Mouse (Mus musculus): ENCODE results near the gene Hivep1. TPM values are rescaled to one million over a fixed set of nuclear protein-coding genes. Genes with fewer than 3 reads are reported as not detected.

Hivep1 gene
- total and polyA plus RNA-seq, 2 experiments from 2014 or later, result 16.6 to 26.7 TPM

DNA sequence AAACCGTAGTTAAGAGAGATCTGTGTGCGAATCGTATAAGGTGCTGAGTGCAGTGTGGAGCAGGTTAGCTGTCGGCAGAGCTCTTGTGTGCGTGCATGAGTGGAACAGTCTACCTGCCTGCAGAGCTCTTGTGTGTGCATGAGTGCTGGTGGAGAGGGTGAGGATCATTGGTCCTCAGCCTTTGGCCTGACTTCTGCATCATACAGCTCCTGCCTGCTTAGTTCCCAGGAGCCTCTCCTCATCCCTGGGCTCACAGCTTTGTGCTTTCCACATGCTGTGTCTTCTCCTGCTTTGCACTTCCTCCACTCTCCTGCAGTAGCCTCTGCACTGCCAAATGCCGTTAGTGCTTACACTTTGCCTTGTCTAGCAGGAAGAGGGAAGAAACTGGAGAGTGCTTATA lies 60.2 kb downstream of the Hivep1 start:
- Histone ChIP-seq H3K4me3 (ENCODE audit: low read depth, low read length) (no peak overlapping the region), H3K4me1 (ENCODE audit: insufficient read depth) (no peaks in the 10 kb centered on the region), H3K36me3 (ENCODE audit: insufficient read depth) (no peaks in the 10 kb centered on the region), H3K27ac (ENCODE audit: low read depth, low read length) (no peak overlapping the region), H3K27me3 (ENCODE audit: insufficient read depth, low read length) (no peaks in the 10 kb centered on the region), H3K9me3 (ENCODE audit: low read length) (no peaks in the 10 kb centered on the region), H3K4me2 (ENCODE audit: low read depth) (no peak overlapping the region), H3K9ac (no peak overlapping the region)
- TF ChIP-seq CTCF (IDR thresholded peaks at IDR 0.05; ENCODE audit: low read depth), result no peak
- no peak for DNase-seq
- no peak for ATAC-seq
- WGBS, result 83% methylated on average over 6 of the region's 6 CpGs

DNA sequence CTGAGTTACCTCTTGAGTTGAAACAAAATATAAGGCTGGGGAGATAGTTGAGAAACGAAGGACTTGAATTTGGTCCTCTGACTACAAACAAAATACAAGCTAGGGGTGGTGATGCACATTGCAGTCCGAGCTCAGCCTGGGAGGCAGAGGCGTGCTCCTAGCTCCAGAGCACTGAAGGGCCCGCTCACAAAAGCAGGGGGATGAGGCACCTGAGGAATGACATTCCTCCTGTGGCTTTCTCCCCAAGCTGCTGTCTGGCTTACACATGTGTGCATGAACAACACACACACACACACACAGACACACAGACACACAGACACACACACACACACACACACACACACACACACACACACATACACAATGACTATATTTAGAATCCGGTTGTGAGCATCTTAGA lies 60.9 kb downstream of the Hivep1 start:
- no peak for TF ChIP-seq CTCF (IDR thresholded peaks at IDR 0.05; ENCODE audit: low read depth)
- H3K27me3 ChIP-seq (ENCODE audit: insufficient read depth, low read length), result no peaks in the 10 kb centered on the region
- H3K4me1 ChIP-seq (ENCODE audit: insufficient read depth), result no peaks in the 10 kb centered on the region
- no peak overlapping the region for H3K4me3 ChIP-seq (ENCODE audit: low read depth, low read length)
- no peak overlapping the region for H3K9ac ChIP-seq
- WGBS, result 74% methylated on average over 5 of the region's 5 CpGs
- ATAC-seq (no peak), DNase-seq (no peak)
- no peaks in the 10 kb centered on the region for H3K9me3 ChIP-seq (ENCODE audit: low read length)
- H3K27ac ChIP-seq (ENCODE audit: low read depth, low read length), result no peak overlapping the region
- no peaks in the 10 kb centered on the region for H3K36me3 ChIP-seq (ENCODE audit: insufficient read depth)
- H3K4me2 ChIP-seq (ENCODE audit: low read depth), result no peak overlapping the region

DNA sequence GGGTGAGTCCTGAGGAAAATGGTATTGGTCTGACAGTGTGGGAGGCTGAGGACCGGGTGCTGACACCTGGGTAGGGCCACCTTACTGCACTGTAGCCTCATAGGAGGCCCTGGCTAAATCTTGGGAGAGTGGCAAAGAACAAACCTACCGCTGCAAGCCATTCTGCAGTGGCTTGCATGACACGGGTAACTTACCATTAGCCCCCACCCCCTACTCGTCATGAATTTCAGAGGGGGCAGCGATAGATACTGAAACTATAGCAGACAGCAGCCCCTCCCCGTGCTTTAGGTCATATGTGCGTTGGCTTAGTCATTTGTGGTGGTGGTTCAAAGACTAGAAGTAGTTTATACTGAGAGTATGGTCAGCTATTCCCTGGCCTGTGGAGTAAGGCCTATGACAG lies 61.8 kb downstream of the Hivep1 start:
- ATAC-seq, result no peak
- H3K9ac ChIP-seq, result no peak overlapping the region
- no peaks in the 10 kb centered on the region for H3K36me3 ChIP-seq (ENCODE audit: insufficient read depth)
- DNase-seq, result no peak
- TF ChIP-seq CTCF (IDR thresholded peaks at IDR 0.05; ENCODE audit: low read depth), result no peak
- no peak overlapping the region for H3K4me3 ChIP-seq (ENCODE audit: low read depth, low read length)
- H3K4me2 ChIP-seq (ENCODE audit: low read depth), result no peak overlapping the region
- no peaks in the 10 kb centered on the region for H3K27me3 ChIP-seq (ENCODE audit: insufficient read depth, low read length)
- no peaks in the 10 kb centered on the region for H3K4me1 ChIP-seq (ENCODE audit: insufficient read depth)
- H3K9me3 ChIP-seq (ENCODE audit: low read length), result no peaks in the 10 kb centered on the region
- whole genome bisulfite sequencing, result 91% methylated on average over 7 of the region's 7 CpGs
- no peak overlapping the region for H3K27ac ChIP-seq (ENCODE audit: low read depth, low read length)

DNA sequence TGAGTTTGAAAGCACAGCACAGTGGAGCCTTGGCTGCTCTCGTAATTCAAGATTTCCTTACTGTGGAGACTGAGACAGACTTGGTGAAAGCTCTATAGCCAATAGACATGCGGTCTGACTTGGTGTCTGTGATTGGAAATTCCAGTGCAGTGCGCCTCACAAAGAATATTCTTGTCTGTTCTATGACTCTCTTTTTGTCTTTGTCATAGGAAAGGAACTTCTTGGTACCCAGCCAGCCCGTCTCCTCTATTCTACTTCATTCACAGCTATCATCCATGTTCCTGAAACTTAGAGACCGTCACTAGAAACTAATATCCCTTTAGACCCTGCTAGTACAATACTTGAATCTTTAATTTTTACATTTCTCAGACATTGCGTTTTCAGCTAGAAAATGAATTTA lies 64.5 kb downstream of the Hivep1 start:
- TF ChIP-seq CTCF (IDR thresholded peaks at IDR 0.05; ENCODE audit: low read depth), result no peak
- Histone ChIP-seq H3K27ac (ENCODE audit: low read depth, low read length) (no peak overlapping the region), H3K4me2 (ENCODE audit: low read depth) (no peak overlapping the region), H3K4me1 (ENCODE audit: insufficient read depth) (no peaks in the 10 kb centered on the region), H3K4me3 (ENCODE audit: low read depth, low read length) (no peak overlapping the region), H3K9ac (no peak overlapping the region), H3K27me3 (ENCODE audit: insufficient read depth, low read length) (no peaks in the 10 kb centered on the region), H3K36me3 (ENCODE audit: insufficient read depth) (no peaks in the 10 kb centered on the region), H3K9me3 (ENCODE audit: low read length) (no peaks in the 10 kb centered on the region)
- ATAC-seq (no peak), DNase-seq (no peak)
- 78% methylated on average over 6 of the region's 6 CpGs for WGBS

DNA sequence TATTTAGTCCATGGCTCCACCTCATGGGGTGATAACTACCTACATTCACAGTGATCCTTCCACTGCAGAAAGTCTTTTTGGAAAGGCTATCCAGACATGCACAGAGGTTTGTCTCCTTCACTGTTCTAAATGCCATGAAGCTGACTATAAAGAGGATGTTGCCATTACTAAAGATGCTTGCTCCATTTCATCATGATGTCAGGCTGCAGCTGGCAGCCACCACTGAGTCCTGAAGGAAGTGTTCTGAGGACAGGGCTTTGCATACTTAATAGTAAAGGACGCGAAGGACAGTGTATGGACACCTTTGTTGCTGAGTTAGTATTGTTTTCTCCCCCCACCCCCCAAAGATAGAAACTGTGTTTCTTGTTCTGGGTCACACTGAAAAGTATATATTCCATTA lies 67.2 kb downstream of the Hivep1 start:
- H3K4me3 ChIP-seq (ENCODE audit: low read depth, low read length), result no peak overlapping the region
- H3K36me3 ChIP-seq (ENCODE audit: insufficient read depth), result no peaks in the 10 kb centered on the region
- H3K27me3 ChIP-seq (ENCODE audit: insufficient read depth, low read length), result no peaks in the 10 kb centered on the region
- WGBS, result 78% methylated on average over 2 of the region's 2 CpGs
- 0 out of 2 replicates have a peak, but pooled peaks cover 6% of the 10 kb centered on the region for H3K4me1 ChIP-seq (ENCODE audit: insufficient read depth)
- ATAC-seq (no peak), DNase-seq (no peak)
- H3K9me3 ChIP-seq (ENCODE audit: low read length), result no peaks in the 10 kb centered on the region
- no peak overlapping the region for H3K27ac ChIP-seq (ENCODE audit: low read depth, low read length)
- TF ChIP-seq CTCF (IDR thresholded peaks at IDR 0.05; ENCODE audit: low read depth), result no peak
- no peak overlapping the region for H3K9ac ChIP-seq
- no peak overlapping the region for H3K4me2 ChIP-seq (ENCODE audit: low read depth)

DNA sequence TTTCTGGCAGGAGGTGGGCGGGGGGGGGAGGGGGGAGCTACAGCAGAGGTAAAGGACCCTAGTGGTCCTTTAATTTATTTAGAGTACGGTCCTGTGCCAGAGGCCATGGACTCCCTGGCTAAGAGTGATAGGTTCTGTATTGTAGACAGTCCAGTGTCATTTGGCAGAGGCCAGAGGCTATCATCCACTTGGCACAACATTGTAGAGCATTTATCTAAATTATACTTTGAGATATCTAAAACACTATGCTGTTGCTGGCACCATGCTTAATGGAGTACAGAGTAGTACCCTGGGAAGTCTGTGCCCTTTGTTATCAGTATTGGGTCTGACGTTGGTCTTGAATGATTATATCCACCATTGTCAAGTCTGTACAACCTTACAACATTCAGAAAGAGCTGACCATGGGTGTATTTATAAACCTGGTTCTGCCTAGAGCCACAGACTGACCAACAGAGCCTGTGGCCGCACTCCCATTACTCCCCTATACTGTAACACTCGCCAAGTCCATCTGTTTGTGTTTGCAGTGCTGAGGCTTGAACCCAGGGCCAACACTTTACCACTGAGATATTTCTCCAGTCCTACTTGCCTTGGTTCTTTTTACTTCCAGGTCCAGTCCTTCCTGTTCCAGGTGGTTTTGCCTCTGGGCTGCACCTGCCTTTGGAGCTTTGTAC lies 69.4 kb downstream of the Hivep1 start:
- Histone ChIP-seq H3K4me3 (ENCODE audit: low read depth, low read length) (no peak overlapping the region), H3K4me1 (ENCODE audit: insufficient read depth) (0 out of 2 replicates have a peak, but pooled peaks cover 6% of the 10 kb centered on the region), H3K4me2 (ENCODE audit: low read depth) (no peak overlapping the region), H3K27ac (ENCODE audit: low read depth, low read length) (no peak overlapping the region), H3K9me3 (ENCODE audit: low read length) (no peaks in the 10 kb centered on the region), H3K9ac (no peak overlapping the region), H3K27me3 (ENCODE audit: insufficient read depth, low read length) (no peaks in the 10 kb centered on the region), H3K36me3 (ENCODE audit: insufficient read depth) (no peaks in the 10 kb centered on the region)
- no peak for TF ChIP-seq CTCF (IDR thresholded peaks at IDR 0.05; ENCODE audit: low read depth)
- ATAC-seq (no peak), DNase-seq (no peak)
- 87% methylated on average over 5 of the region's 5 CpGs for WGBS

DNA sequence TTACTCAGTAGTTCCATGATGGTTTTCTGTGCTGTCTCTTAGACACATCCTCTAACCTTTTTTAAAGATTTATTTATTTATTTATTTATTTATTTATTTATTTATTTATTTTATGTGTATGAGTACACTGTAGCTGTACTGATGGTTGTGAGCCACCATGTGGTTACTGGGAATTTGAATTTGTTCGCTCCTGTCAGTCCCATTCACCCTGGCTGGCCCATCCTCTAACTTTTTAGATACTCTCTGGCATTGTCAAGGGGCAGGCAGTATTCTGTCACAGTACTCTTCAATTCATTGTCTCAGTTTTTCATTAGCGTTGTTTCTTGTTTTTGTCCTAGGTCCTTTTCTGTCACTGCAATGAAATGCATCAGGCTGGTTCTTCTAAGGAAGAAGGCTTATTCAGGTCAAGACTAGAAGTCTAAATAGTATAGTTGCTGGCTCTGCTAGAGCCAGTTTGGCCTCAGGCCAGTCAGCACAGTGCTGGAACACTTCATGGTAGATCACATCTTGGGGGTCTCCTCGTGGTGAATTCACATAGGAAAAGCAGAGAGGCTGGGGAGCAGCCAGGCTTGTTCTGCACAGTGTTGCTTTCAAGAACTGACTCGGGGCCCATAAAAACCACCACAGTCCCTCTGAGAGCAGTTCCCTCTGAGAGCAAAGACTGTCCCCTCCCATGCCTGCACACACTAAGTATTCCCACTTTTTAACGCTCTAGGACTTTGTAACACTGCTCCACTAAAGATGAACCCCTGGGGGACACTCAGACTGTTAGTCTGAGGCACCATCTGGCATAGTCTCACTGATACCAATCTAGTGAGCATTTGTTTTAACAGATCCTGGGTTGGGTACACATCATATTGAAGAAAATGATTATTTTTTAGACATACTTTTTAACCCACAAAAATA lies 70.2 kb downstream of the Hivep1 start:
- no peaks in the 10 kb centered on the region for H3K27me3 ChIP-seq (ENCODE audit: insufficient read depth, low read length)
- WGBS, result 67% methylated on average over 5 of the region's 5 CpGs
- 0 out of 2 replicates have a peak, but pooled peaks have one; percentile 27 for ATAC-seq
- H3K27ac ChIP-seq (ENCODE audit: low read depth, low read length), result 0 out of 2 replicates have a peak overlapping the region, but pooled peaks have one; percentile 15
- no peak for TF ChIP-seq CTCF (IDR thresholded peaks at IDR 0.05; ENCODE audit: low read depth)
- H3K9me3 ChIP-seq (ENCODE audit: low read length), result no peaks in the 10 kb centered on the region
- H3K36me3 ChIP-seq (ENCODE audit: insufficient read depth), result no peaks in the 10 kb centered on the region
- DNase-seq, result no peak
- no peak overlapping the region for H3K4me2 ChIP-seq (ENCODE audit: low read depth)
- H3K4me1 ChIP-seq (ENCODE audit: insufficient read depth), result 0 out of 2 replicates have a peak, but pooled peaks cover 6% of the 10 kb centered on the region
- no peak overlapping the region for H3K9ac ChIP-seq
- H3K4me3 ChIP-seq (ENCODE audit: low read depth, low read length), result no peak overlapping the region
